Mouse (Mus musculus): ENCODE data around the gene Prss44.
"Not testable (repeated sequence)": the region's sequence is repeated elsewhere in the genome, so short reads cannot be mapped to it uniquely, and the experiment has no call there.

Gene Prss44

DNA sequence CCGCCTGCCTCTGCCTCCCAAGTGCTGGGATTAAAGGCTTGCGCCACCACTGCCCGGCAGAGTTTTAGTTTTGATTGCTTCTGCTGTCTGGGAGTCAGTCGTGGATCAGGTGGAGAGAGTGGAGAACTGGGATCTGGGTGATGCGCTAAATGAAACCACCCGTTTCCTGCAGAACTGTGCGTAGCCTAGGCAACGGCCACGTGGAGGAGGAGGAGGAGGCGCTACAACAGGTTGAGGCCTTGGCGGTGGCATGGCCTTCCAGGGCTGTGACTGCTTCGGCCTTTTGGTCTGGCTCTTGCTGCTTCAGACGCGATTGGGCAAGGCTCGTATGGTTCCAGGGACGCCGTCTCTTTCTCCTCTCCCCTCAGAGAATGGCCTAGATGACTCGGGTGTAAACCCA is at the start of gene Prss44:
TSS of gene Prss44 (plus strand) at position 206 of the 400 bp plus-strand sequence.
- DNase-seq: no peak

DNA sequence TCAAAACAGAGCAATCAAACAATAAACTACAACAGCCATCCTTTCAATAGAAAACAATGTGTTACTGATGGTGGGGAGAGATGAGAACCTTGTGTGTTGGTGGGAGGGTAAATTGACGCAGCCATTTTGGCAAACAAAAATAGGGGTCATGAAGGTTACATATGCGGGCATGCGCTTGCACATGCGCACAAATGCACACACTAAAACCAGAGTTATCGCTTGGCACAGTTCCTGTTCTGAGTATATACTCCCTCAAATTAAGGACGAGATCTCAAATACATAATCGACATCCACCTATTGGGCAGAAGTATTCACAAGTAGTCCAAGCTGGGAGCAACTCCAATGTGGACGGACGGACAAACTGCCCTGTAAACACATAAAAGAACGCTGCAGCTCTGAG is 41.5 kb upstream of the Prss44 start:
- DNase-seq: no peak

- DNase-seq: peak; percentile 57 to 59
These were observed 39.2 kb upstream of the Prss44 start for GRCm38 (mm10) chr9:110774403-110775268.

DNA sequence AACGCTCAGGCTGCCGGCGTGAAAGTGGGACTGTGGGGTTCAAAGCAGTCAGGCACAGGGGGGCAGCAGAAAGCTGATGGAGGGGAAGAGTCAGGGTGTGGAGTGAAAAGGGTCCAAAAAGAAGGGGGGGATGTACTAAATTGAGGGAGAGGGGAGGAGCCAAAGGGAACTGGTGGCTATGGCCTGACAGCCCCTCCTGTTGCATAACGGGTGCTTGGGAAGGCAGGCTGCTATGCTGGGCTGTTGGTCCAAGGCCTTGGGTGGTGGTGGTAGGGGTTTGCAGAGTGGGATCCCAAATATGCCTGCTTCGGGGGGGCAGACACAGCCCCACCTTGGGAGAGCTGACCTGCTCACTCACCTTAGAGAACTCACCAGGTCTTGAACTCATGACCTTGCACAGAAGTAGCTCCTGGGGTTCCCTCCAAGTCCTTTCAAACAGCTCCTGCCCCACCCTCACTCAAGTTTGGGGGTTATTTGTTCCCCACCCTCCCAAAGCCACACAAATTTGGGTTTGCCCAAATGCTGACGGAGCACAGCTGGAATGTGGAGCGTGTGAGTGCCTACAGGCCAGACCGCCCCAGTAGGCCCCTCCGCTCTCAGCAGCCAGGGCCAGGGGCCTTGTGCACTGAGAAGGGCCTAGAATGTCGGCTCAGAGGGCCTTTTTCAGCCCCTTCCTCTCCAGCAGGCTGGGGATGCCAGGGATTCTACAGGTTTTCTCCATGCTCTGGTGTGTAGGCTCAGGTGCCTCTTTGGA is 38.3 kb upstream of the Prss44 start:
- DNase-seq: peak in 1 of 2 experiments; percentile 37

- DNase-seq: no peak
These were observed 35.7 kb upstream of the Prss44 start for GRCm38 (mm10) chr9:110778100-110778499.

DNA sequence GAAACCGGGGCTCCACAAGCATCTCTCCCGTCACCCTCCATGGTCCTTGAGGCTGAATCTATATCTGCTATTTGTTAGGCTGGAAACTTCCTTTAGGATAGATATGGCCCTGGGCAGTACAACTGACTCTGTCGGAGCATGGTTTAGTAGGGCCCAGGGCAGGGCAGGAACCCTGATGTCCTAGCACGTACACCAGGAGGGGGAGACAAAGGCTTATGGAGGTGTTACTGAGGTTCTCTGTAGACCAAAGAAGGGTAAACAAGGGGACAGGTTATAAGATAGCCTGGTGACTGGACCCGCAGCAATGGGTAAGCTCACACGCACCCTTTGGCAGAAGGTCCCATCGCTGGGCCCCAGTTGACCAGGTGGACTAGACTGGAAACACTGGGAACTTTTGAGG is 35.2 kb upstream of the Prss44 start:
- DNase-seq: no peak

DNA sequence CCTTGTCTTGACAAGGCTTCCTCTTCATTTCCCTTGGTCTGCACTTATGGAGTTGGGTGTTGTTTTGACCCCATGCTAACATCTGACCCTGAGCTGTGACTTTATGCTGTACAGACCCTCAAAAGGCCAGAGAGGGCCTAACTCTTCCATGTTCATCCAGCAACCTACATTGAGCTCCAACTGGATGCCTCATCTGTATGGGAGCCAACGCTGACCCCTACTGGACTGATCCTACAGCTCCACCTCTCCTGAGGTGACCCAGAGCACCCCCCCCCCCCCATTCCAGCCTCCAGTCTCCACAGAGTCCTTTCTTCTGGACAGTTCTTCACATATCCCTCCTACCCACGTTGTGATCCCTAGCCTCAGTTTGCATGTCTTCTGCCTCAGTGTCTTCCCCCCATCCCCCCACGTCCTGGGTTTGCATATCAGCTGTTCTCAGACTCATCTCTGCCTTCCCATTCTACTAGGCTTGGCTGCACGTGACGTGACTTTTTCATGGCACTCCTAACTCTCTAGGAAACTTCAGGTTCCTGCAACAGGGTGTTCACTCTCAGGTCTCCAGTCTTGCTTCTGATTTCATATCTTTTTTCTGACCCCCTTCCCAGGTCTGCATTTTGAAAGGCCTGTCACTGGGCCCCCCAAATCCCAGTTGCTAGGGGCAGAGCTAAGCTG is 34.4 kb upstream of the Prss44 start:
- DNase-seq: peak; percentile 64 to 74

DNA sequence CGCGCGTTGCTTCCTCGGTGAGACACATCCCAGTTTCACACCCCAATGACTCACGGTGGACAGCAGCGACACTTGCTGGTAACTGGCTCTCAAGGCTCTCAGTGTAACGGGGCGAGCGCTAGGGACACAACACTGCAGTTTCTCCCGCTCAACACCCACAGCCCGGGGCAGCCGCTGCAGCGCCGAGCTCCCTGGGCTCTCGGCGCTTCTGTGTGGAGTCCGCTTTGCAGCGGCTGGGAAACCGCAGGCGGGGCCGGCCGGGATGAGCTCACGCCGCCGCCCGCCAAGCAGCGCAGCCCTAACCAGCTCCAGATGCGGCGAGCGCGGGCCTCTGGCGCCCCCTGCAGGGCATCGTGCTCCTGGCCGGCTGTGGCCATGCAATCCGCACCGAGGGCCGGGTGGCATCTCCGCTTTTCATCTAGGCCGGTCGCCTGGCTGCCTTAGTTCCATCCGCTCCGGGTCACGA is 32.5 kb upstream of the Prss44 start:
- DNase-seq: peak; percentile 98

- peak; percentile 87 to 93 for DNase-seq
These were observed 32.1 kb upstream of the Prss44 start for GRCm38 (mm10) chr9:110781731-110782130.

- DNase-seq: no peak
These were observed 30.2 kb upstream of the Prss44 start for GRCm38 (mm10) chr9:110783611-110784010.

- DNase-seq: no peak
These were observed 25.6 kb upstream of the Prss44 start for GRCm38 (mm10) chr9:110788169-110788568.

DNA sequence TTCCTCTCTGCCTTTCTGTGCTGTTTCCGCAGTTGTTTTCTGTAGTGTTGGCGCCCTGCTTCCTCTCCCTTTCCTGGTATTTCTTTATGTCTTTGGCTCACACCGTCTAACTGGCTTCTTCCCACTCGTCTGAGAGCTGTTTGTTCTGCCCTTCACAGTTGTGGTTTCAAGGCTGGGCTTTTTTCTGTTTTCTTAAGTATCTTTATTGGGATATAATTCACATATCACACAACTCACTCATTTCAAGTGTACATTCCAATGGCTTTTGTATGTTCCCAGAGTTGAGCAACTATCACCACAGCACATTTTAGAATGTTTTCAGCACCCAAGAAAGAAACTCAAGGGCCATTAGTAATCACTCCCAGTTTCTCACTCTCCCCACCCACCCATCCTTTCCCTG is 23.3 kb upstream of the Prss44 start:
- no peak for DNase-seq

- no peak for DNase-seq
These were observed 16.8 kb upstream of the Prss44 start for GRCm38 (mm10) chr9:110797013-110797412.

- DNase-seq: no peak
These were observed 15.9 kb upstream of the Prss44 start, which contains the start of gene Prss42 for GRCm38 (mm10) chr9:110797866-110798265. Gene Prss42 (plus strand): TSS chr9:110798166.

DNA sequence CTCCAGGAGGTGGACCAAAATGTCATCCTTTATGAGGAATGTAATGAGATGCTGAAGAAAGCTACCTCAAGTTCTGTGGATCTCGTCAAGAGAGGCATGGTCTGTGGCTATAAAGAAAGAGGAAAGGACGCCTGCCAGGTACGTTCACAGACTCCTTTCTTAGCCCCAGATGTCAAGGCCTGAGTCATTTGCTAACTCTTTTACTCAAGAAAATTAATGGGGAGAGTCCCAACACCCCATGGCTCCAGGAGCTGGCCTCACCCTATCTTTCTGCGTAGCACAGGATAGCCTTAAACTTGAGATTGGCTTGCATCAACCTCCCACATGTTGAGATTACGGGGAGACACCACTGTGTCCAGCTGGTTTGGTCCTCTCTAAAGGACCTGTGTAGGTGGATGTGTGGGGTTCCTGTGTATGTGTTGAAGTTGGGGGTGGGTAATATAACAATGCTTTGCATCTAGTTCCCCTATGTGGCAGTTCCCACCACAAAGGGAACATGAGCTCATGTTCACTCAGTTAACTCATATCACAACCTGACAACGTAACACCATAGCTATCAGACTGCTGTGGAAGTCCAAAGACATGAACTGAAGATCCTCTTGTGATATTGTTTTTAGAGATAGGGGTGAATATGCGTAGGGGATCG is 12.8 kb upstream of the Prss44 start:
- no peak for DNase-seq

GRCm38 (mm10) chr9:110803294-110803693 is 10.5 kb upstream of the Prss44 start:
- no peak for DNase-seq

DNA sequence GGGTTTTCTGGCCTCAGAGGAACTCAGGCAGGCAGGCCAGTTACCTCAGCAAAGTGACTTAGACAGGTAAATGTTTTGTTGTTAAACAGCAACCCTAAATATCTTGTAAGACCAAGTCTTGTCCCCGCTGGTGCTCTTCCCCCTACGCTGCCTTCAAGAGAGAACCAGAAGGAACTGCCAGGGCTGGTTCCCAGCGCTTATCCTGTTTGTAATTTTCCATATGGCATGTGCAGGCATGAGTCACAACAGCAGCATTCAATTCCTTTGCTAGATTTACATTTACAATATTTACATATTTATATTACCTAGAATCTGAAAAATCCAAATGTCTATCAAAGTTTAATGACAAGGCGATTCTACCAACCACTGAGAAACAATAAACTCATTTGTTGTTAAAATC is 3.7 kb upstream of the Prss44 start:
- DNase-seq: no peak

DNA sequence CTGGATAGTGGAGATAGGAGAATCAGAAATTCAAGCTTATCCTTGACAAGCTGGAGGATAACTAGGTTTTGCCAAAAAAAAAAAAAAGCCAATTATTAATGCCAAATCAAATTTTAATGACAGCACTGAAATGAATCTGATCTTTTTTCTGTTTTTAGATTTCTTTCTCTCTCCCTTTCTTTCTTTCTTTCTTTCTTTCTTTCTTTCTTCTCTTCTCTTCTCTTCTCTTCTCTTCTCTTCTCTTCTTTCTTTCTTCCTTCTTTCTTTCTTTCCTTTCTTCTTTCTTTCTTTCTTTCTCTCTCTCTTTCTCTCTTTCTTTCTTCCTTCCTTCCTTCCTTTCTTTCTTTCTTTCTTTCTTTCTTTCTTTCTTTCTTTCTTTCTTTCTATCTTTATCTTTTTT is 6.8 kb downstream of the Prss44 start:
- not testable (repeated sequence) for DNase-seq

DNA sequence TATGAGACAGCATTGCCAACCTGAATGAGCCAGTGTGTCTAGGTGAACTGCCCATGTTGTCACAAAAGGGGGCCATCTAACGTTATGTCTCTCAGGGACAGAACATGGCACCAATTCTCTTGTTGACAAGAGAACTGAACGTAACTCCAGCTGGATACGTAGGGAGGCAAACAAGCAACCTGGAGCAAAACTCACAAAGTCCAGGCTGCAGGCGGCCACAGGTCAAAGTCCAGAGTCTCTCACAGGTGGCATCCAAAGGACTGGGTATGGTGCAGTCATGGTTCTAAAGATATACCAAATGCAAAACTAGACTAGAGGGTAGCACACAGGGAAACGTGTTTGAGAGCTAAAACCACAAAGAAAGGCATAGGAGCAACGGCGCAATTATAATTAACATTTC is 7.6 kb downstream of the Prss44 start:
- DNase-seq: no peak

GRCm38 (mm10) chr9:110825426-110825825 is 11.6 kb downstream of the Prss44 start:
- no peak for DNase-seq

GRCm38 (mm10) chr9:110825832-110826231 is 12.0 kb downstream of the Prss44 start:
- no peak for DNase-seq

GRCm38 (mm10) chr9:110826390-110826789 is 12.6 kb downstream of the Prss44 start, which contains the start of gene Prss43:
Gene Prss43 (plus strand): TSS chr9:110826690.
- DNase-seq: no peak

GRCm38 (mm10) chr9:110833021-110833420 is 19.2 kb downstream of the Prss44 start:
- peak in 1 of 2 experiments; percentile 22 for DNase-seq

Data from kidney, postnatal 4 days (tissue).